Mouse (Mus musculus) G1E (cell line): ENCODE data around the gene C77080.

ENCODE experiments used
- CTCF ChIP-seq: IDR thresholded peaks from 2 replicates; pipeline ENCODE4 v1.5.1; 2012; ENCODE audit warnings: low read depth, low read length, inconsistent platforms, mixed read lengths
- GATA1 ChIP-seq: IDR thresholded peaks from 2 replicates; pipeline ENCODE4 v1.6.1; 2012; ENCODE audit warnings: borderline replicate concordance, low read length, inconsistent platforms, mixed read lengths
- POLR2AphosphoS5 ChIP-seq: IDR thresholded peaks from 2 replicates; pipeline ENCODE4 v1.6.1; 2012; ENCODE audit warnings: low read depth, low read length, inconsistent platforms; ENCODE audit not compliant: insufficient replicate concordance

- no peak for TF ChIP-seq CTCF
- TF ChIP-seq GATA1, result no peak
- no peak for TF ChIP-seq POLR2AphosphoS5
Measured at GRCm38 (mm10) chr4:129296066-129296465, 34.9 kb upstream of the C77080 start.
